Mouse (Mus musculus): ENCODE measurements around the gene Elf2. TPM values are rescaled to one million over a fixed set of nuclear protein-coding genes. Genes with fewer than 3 reads are reported as not detected.

Elf2 gene
- total RNA-seq, 2 experiments from 2014 or later, result 63.4 to 77.1 TPM

DNA sequence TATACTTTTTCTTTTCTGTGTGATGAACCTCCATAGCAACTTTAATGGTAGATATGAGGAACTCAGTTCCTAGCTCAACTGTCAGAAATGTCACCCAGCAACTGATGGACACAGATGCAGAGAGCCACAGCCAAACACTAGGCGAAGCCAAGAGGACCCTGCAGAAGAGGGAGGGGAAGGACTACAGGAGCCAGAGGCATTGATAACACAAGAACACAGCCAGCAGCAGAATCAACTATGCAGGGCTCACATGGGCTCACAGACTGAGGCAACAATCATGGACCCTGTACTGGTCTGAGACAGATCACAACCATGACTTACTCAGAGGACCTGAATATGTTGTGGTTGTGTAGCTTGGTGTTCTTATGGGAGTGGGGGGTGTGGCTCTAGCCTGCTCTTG is 56.1 kb downstream of the Elf2 start:
- no peak for DNase-seq (ENCODE audit: low spot score in 2 of 2)

DNA sequence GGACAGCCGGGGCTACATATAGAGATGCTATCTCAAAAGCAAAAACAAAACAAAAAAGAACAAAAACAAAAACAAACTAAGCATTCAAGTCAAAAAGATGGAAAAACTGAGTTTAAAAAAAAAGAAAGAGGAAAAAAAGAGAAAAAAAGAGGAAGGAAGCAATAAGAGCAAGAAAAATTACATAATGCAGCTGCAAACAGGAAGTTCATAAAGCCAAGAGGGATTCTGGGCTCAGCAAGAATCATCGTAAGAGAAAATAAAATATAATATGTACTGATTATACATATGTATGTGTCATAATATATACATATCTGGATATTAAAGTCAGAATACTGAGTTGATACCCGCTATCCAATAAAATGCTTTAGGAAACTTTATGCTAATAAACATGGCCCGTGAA is 58.7 kb downstream of the Elf2 start:
- DNase-seq (ENCODE audit: low spot score in 2 of 2), result no peak

- DNase-seq (ENCODE audit: low spot score in 2 of 2), result no peak
Observed at GRCm38 (mm10) chr3:51278433-51278832, 62.0 kb downstream of the Elf2 start.

DNA sequence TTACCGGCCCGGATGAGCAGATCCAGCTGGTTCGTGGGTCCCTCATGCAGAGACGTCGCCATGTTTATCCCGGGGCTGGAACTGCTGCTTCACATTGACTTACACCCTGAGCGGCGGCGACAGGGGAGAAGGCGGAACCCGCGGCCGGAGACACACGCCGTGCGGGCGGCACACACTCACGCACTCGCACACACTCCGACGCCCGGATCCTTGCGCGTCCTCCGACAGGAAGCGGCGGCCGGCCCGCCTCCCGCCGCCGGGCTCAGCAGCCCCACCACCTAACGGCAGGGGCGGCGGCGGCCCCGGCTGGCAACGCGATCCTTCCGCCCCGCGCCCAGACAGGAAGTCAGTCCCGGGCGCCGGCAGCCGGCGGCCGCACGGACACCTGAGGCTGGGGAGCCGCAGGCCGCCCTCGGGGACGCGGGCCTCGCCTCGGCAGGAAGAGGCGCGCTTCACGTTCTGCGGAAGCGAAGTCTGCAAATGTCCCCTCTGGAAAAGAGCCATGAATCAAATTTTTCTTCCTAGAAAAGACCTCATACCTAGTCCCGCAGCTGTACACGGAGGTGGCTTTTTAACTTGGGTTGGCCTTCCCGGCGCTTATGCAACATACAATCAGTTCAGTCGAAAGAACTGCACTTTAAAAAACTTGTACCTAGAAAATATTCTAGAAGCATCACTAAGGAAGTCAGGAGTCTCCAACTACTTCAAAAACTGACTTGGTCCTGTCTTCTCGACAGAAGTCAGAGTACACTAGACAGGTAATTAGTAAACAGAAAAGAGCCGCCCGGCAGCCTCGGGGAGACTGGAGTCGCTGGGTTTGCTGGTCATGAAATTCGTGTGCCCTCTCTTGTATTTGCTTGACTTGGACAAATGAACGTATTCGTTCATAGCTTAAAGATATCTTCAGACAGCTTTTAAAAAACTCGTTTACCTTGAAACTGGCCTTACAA is 63.0 kb downstream of the Elf2 start:
- peak; percentile 74 to 88 for DNase-seq (ENCODE audit: low spot score in 2 of 2)

DNA sequence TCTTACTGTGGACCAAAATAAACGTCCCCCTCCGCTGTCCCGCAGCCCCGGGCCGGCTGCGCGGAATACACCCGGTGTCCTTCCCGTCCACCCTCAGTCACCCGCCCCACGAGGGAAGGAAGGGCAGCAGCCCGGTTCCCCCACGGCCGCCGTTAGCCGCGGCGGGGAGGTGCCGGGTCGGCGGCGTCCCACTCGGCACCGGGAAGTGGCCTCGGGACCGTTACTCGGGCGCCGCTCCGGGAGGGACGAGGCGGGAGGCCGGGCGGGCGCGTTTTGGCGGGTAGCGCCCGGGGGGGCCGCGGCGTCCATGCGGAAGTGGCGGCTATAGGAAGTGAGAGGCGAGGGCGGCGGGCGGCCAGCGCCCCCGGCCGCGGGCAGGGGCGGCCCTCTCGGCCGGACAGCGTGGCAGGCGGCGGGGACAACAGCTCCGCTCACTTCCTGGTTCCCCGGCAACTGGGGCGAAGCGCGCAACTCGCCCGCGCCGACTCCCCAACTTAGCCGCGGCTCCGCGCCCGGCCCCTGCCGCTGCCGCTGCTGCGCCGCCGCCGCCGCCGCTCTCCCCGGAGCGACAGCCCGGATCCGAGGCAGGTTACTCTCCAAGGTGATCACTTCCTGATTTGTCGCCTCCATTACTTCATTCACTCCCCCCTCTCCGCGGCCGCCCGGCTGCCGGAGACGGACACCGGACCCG is 63.9 kb downstream of the Elf2 start:
- DNase-seq (ENCODE audit: low spot score in 2 of 2), result peak; percentile 58 to 68

- peak; percentile 95 to 98 for DNase-seq (ENCODE audit: low spot score in 2 of 2)
Observed at GRCm38 (mm10) chr3:51275956-51276398, 64.5 kb downstream of the Elf2 start.

GRCm38 (mm10) chr3:51270069-51270817 is 70.2 kb downstream of the Elf2 start:
- no peak for DNase-seq (ENCODE audit: low spot score in 2 of 2)

- no peak for DNase-seq (ENCODE audit: low spot score in 2 of 2)
Observed at GRCm38 (mm10) chr3:51268434-51268833, 72.0 kb downstream of the Elf2 start.

DNA sequence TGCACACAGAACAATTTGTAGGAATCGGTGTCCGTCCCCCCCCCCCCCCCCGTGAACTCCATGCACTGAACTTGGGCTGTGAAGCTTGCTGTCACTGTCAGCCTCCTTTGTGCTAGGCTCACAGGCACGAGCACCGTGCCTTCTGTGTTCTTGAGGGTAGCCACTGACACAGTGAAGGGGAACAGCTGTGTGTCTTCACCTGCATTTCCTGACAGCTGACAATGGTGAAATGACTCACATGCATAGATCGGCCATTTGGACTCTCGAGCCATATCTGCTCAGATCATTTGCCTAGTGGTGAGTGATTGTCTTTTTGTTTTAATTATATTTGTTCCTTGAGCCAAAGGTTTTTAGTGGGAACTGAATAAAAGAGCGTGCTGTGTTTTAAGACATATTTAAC is 77.5 kb downstream of the Elf2 start:
- DNase-seq (ENCODE audit: low spot score in 2 of 2), result no peak

DNA sequence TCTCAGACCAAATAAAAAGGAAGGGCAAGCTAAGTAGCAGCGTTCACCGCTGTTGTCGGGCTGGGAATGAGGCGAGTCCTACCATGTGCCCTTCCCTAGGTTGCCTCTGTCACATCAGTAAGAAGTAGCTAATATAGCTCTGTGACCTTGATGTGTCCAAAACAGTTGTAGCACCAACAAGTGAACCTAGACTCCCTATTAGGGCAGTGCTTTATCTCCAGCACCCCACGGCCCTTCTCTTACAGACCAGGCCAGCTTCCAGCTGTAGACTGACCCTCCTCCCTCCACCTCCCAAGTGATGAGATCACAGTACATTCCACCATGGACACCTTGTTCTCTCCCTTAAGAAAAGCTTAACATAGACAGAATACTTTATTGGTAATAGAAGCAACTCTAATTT is 82.4 kb downstream of the Elf2 start:
- DNase-seq (ENCODE audit: low spot score in 2 of 2), result no peak

DNA sequence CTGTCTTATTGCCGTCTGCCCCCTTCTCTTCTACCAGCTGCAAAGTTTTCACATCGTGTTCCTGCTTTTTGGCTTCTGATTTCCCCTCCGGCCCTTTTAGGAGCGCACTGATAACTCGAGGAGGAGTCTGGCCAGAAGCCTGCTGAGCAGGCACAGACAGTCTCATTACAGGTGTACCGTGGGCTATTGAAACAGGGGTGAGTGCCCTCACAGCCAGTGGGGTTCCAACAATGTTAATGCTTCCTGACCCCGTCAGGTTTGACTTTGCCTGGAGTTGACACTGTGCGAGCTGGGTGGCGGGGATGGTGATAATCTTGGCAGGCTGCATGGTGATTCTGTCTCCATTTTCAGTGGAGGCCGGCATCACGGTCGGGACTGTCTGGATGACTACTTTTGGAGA is 84.0 kb downstream of the Elf2 start:
- no peak for DNase-seq (ENCODE audit: low spot score in 2 of 2)

GRCm38 (mm10) chr3:51254784-51255183 is 85.7 kb downstream of the Elf2 start:
- DNase-seq (ENCODE audit: low spot score in 2 of 2), result no peak

DNA sequence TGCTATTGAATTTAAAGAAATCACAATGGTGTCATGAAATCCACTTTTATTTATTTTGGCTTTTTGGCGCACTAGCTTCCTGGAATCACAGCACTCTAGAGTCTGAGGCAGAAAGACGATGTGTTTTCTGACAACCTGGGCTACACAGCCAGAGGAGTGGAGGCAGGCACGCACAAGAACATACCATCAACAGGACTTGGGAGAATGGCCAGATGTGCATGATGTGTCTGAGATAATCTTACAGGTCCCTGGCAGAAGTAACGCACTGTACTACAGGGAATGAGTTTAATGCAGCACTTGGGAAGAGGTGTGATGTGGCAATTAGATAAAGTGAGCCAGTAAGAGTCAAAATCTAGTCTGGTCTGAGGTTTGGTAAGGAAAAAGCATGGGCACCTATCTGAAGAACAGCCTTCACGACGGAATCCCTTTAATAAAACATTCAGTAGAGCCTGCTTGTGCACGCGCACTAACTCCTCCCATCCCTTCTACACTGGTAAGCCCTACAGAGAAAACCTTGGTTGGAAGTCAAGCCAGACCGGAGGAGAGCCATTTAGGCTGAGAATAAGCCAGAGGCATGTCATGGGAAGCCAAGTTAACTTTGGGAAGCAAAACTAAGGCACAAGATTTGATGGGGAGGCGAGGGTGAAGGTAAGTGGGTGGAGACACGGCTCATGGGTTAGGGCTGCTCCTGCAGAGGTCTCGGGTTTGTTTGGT is 87.6 kb downstream of the Elf2 start:
- DNase-seq (ENCODE audit: low spot score in 2 of 2), result no peak

GRCm38 (mm10) chr3:51252223-51252622 is 88.2 kb downstream of the Elf2 start:
- DNase-seq (ENCODE audit: low spot score in 2 of 2), result no peak

GRCm38 (mm10) chr3:51251057-51251456 is 89.4 kb downstream of the Elf2 start:
- DNase-seq (ENCODE audit: low spot score in 2 of 2), result no peak

DNA sequence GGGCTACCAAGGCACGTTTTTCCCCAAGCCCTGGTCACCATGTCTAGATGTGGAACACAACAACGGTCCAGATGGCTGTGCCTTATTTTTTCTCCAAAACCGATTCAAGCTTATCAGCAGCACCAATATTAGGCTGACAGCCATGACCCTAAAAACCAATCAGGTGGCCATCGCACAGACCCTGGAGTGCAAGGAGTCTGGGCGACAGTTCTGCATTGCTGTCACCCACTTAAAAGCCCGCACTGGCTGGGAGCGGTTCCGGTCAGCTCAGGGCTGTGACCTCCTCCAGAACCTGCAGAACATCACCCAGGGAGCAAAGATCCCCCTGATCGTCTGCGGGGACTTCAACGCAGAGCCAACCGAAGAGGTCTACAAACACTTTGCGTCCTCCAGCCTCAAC is 90.6 kb downstream of the Elf2 start:
- DNase-seq (ENCODE audit: low spot score in 2 of 2), result no peak

DNA sequence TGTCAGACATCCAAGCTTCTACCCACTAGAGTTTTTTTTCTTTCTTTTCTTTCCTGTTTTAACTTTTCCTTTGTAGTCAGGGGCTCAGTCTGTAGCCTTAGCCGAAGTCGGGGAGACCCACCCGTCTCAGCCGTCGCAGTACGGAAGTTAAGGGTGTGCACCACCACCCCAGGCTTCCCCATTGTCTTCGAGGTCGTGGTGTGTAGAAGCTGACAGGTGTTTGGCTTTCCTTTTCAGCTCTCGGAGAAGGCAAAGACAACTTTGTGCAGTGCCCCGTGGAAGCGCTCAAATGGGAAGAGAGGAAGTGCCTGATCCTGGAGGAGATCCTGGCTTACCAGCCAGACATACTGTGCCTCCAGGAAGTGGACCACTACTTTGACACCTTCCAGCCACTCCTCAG is 91.0 kb downstream of the Elf2 start:
- no peak for DNase-seq (ENCODE audit: low spot score in 2 of 2)

- DNase-seq (ENCODE audit: low spot score in 2 of 2), result no peak
Observed at GRCm38 (mm10) chr3:51248600-51248999, 91.9 kb downstream of the Elf2 start.

DNA sequence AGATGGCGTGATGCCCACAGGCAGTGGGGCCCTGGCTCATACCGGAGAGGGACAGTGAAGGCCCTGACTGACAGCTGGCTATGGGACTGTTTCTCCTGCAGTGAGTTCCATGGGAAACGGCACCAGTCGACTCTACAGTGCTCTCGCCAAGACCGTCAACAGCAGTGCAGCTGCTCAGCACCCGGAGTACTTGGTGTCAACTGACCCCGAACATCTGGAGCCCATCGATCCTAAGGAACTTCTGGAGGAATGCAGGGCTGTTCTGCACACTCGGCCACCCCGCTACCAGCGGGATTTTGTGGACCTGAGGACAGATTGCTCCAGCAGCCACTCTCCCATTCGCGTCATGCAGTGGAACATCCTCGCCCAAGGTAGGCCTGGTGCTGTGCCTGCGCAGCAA is 92.8 kb downstream of the Elf2 start:
- DNase-seq (ENCODE audit: low spot score in 2 of 2), result peak in 1 of 2 experiments; percentile 49

GRCm38 (mm10) chr3:51239541-51239940 is 100.9 kb downstream of the Elf2 start:
- no peak for DNase-seq (ENCODE audit: low spot score in 2 of 2)

DNA sequence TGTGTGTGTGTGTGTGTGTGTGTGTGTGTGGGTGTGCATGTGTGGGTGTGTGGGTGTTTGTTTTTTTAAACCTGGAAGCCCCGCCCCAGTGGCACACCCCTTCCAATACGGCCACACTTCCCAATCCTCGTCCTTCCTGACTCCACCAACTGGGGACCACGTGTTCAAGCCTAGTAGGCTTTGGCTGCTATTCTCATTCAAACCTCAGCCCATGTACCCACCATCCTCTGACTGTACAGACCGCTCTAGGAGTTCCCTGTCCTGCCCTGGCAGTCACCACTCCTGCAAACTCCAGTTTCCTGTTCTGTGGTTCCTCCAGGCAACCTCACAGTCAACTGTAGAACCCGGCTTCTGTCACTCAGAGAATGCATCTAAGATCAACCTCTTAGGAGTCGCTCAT is 101.9 kb downstream of the Elf2 start:
- DNase-seq (ENCODE audit: low spot score in 2 of 2), result no peak

All from gastrocnemius, postnatal 4 days (tissue).